Mouse (Mus musculus) megakaryocyte progenitor cell, adult 5-6 weeks (primary cell): Measurements from ENCODE around the gene Dph1. TPM values are rescaled to one million over a fixed set of nuclear protein-coding genes. Genes with fewer than 3 reads are reported as not detected.
"Not testable (repeated sequence)": the region's sequence is repeated elsewhere in the genome, so short reads cannot be mapped to it uniquely, and the experiment has no call there.

ENCODE experiments used
- ATAC-seq: replicated peaks from 2 replicates; pipeline ENCODE4 v1.8.0; 2016; ENCODE audit warnings: mild to moderate bottlenecking, moderate TSS enrichment, inconsistent platforms; ENCODE audit not compliant: poor library complexity
- total RNA-seq, 2 experiments: library from RNA; stranded (forward) in 1 of 2; stranded (reverse) in 1 of 2; fragments of 157-497, 149-512 nt in 1 of 2; fragments of 200-1000 nt in 1 of 2; gene quantifications; 2 replicates each; pipeline versions ENCODE4 v1.2.3 to v1.2.4; 2015 to 2017

Dph1 gene
- total RNA-seq, 2 experiments from 2014 or later = 3.3 to 9.2 TPM

DNA sequence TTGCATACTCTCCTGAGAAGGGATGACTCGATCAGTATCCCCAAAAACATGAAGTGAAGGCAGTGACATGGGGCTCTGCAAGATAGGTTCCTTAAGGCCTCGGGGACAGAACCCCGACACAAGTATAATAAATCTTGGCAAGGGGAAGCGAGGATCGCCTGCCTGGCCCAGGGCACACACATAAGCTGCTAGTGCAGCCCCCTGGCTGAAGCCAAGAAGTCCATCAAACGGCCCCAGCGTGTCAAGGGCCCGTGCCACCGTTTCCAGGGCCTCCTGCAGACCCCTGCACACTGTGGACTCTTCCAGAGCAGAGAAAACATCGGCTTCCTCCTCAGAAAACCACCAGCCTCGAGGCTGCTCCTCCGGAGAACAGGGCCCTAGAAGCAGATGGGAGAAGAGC, 13.0 kb downstream of the Dph1 start:
- no peak for ATAC-seq

- not testable (repeated sequence) for ATAC-seq
Measured at GRCm38 (mm10) chr11:75174574-75174973, 16.5 kb downstream of the Dph1 start.

DNA sequence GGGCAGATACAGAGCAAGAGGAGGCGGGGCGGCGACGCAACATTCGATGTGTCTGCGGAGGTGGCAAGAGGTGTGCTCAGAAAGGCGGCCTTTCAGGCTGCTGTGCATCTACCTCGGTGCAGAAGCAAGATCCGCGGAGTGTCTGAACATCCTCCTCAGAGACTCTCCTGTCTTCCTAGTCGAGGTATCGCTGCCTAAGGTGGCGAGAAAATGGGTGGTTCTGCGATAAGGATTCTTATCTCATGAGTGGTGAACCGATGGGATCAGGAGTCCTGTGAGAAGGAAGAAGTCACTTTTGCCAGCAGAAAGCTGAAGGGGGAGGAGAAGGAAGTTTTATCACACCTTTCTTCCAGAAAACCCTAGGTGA, 17.3 kb downstream of the Dph1 start:
- no peak for ATAC-seq

DNA sequence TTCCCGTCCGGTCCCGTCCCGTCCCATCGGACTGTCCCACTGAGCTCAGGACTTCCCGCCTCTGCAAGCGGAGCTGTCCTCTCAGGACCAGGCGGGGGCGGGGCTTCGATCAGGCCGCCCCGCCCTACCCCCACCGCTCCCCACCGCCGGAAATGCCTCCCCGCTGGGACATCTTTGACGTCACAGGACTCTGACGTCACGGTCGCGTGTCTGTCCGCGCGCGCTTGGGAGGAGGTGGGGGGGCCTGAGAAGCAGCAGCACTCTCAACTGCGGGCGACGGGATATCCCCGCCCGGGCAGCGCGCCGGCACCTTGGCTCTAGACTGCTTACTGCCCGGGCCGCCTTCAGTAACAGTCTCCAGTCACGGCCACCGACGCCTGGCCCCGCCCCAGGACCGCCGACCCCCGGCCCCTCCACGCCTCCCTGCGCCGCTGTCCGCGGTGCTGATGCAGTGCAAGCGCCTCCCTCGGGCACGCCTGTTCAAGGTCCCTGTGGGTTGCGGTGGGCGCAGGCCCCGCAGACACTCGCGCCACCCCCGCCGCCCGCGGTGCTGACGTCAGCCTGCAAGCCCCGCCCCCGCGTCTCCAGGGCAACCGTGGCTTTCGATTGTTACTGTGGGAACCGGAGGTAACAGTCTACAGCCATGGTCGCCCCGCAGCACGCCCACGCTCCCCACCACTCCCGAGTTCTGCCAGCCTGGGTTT, 17.8 kb downstream of the Dph1 start:
- peak; percentile 54 for ATAC-seq

DNA sequence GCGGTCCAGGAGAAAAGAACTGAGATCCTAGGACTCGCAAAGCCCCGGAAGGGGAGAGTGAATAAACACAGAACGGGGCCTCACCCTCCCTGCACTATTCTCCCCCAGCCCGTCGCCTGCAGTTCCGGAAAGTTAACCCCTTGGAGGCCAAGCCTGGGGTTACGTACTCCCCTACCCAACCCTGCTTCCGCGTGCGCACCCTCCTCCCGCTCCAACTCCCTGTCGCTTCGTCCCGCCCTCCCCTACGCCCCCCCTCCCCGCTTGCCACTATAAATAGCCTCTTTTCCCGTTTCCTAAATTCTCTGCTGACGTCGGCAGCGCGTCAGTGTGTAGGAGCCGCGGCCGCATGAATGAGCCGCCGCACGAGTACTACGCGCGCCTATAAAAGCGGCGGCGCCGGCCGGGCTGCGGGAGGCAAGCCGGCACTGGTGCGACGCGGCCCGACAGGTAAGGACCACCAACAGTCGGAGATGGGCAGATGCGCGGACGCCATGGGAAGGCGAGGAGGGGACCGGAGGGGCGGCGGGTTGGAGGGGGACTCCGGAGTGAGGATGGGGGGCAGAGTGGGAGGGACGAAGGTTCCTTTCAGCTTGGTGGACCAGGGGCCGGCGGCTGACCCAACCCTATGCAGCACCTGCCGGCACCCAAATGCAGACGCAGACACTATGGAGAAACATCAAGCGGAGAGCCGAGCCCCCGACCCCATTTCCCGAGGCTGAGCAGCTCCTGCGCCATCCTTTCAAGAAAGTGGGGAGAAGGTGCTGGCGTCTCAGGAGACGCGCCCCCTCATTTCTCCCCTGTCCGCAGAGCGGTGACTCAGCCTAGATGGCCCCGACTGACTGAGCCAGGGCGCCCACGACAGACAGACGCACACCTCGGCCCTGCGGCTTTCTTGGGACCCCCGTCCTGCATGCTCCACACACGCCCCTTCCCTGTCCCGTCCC, 18.6 kb downstream of the Dph1 start:
- ATAC-seq = no peak

DNA sequence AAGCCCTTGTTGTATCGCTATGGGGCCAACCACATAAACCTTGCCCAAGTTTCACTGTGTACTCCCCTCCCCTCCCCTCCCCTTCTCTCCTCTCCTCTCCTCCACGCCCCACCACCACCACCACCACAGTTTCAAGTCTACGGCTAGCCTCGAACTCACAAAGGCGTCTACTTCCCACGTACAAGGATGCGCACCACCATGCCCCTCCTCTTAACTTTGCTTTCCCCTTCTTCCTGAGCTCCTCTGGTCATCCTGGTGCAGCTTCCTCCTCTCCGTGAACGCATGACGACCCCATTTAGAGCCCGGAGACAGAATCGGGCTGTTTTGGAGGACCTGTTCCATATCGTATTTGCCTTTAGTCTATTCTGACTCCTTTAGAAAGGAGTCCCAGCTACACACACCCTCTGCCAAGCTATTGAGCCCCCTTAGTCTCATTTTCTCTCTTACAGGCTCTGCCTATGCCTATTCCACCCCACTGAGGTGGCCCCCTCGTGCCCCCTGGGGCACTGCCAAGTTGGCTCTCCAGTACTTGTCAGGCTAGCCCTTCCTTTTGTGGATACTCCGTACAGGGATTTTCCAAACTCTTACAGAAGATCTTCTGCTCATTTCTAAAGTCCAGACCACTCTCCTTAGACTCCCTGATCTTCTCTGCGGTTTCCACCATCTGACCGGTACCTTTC, 19.7 kb downstream of the Dph1 start:
- ATAC-seq = no peak

- peak; percentile 61 for ATAC-seq
Measured at GRCm38 (mm10) chr11:75170136-75170751, 20.8 kb downstream of the Dph1 start.

DNA sequence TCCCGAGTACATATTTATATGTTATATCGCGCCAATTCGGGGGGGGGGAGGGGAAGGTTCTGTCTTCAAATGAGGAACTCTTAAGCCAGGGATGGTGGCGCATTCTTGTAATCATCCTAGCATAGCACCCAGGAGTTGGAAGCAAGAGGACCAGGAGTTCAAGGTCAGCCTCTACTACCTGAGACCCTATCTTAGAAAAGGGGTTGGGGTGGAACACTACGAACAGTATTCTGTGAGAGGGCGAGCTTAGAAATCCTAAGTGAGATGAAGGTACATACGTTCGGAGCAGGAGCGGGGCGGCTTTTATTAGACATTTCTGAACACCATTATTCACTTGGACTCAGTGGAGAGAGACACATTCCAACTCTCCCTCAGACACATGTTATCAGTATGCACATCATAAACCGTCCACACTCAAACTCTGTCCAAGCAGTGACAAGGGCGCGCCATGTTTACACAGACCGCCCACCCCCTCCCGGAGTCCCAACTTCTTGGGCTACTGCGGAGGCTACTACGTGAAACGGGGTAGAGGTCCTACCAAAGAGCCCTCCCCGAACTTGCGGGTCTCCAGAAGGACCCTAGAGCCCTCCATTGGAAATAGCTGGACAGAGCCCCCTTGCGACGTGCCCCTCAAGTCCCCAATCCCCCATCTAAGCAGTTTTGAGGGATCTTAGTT, 21.5 kb downstream of the Dph1 start, which contains the start of gene Hic1:
TSS of gene Hic1 (minus strand) at position 115 of the 676 bp plus-strand sequence.
- ATAC-seq = no peak

DNA sequence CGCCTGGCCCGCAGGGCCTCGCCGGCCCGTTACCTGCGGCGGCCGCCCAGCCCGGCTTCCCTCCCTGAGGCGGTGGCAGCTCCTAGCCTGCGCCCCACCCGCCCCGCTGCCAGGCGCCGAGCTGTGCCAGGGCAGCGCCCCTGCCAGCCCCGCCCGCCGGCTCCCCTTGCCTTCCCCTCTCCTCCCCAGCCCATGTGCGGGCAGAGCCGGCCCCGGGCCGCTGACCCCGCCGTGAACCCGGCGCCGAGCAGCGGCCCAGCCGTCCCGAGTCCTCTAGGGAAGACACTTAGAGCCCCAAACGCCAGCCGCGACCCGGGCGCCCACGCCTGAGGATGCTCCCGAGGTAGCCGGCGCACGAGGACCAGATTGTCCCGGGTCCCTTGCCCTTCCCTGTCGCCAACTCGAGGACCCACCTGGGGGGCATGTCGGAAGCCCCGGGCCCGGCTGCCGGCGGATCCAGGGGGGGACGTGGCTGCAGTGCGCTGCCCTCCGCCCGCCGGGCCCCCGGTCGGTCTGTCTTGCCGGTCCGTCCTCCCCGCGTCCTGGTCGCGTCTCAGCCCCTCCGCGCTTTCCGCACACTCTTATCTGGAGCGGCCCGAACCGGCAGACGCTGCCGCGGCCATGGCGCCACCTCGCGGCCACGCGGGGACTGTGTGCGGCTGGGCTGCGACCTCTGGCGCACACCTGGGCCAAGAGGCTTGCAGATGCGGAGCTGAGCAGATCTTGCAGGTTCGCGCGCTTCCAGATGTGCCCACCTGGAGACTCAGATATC, 22.3 kb downstream of the Dph1 start:
- ATAC-seq = peak; percentile 30

GRCm38 (mm10) chr11:75167643-75168589, 23.1 kb downstream of the Dph1 start:
- no peak for ATAC-seq

- ATAC-seq = no peak
Measured at GRCm38 (mm10) chr11:75166861-75167642, 24.0 kb downstream of the Dph1 start.

GRCm38 (mm10) chr11:75166193-75166842, 24.7 kb downstream of the Dph1 start:
- no peak for ATAC-seq

DNA sequence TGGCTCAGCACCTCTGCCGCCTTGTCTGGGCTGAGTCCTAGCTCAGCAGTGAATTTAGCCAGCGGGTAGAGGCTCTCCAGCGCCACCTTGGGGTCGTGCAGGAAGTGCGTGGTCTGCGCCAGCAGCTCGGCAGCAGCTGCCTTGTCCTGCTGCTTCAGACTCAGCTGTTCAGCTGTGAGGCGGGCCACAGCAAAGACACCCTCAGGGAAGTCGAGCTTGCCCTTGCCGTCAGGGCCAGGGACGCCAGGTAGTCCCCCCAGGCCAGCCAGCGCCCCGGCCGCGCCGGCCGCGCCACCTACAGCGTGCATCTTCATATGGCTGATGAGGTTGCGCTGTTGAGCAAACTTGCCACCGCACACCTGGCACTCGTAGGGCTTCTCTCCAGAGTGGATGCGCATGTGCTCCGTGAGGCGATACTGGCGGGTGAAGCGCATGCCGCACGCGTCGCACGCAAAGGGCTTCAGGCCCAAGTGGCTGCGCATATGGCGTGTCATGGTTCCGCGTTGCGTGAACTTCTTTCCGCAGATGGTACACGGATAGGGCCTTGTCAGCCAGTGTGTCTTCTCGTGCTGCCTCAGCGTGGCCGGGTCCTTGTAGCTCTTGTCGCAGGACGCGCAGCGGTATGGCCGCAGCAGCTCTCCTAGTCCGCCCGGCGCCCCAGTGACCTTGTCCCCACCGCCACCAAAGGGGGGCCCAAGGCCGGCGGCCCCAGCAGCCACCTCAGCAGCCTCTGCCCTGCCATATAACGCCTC, 25.4 kb downstream of the Dph1 start:
- ATAC-seq = peak; percentile 68

GRCm38 (mm10) chr11:75164750-75165149, 26.3 kb downstream of the Dph1 start:
- ATAC-seq = peak; percentile 55

DNA sequence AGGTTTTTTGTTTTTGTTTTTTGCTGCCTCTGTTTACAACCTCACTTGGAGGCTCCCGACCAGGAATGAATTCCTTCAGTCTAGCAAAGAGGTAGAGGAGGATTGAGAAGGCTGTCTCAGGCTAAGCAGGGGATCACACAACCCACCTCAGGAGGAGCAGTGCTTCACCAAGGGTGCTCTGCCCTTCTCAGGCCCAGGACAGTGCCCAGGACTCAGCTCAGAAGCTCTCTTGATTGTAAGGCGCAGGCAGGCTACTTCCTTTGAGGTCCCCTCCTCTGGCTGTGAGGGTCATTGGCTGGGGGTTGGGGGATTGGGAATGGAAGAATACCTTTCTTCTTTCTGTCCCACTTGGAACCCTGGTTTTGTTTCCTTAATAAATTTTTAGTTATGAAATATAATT, 27.0 kb downstream of the Dph1 start:
- ATAC-seq = no peak

DNA sequence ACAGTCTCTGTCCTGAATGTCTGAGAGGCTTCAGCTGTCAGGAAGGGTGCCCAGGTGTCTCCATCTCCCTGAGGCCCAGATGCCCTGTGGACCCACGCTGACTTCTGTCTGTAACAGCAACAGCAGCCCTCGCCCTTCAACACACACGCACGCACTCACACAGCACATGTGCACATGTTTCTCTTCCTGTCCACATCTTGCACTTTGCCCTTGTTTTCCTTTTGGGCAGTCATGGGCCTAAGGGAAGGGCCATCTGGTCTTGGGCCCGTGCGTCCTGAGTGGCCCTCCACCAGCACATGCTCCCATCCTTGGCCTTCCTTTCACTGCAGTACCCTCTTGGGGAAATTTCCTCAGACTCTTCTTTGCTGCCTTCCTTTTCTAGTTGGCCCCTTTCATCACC, 27.7 kb downstream of the Dph1 start:
- ATAC-seq = no peak
